Mouse (Mus musculus): ENCODE data around the gene D230025D16Rik.

DNA sequence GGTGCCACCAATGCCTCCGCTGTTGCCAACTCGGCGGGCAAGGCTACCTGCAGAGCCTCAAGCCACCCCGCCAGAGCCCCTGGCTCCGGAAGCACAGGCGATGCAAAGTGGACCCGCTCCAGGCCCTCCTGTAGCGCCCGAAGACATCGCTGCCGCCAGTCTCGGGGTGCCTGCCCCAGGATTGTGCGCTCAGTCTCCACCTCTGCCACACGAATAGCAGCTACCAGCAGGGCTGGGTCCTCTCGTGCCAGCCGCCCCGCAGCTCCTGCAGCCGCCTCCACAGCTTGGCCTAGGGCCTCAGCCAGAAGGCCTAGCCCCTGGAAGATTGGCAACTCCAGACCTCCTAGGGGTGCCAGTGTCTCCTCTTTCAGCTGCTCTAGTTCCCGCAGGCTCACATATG is 68.5 kb downstream of the D230025D16Rik start:
- TF ChIP-seq POLR2A (IDR thresholded peaks at IDR 0.05; ENCODE audit: control insufficient read depth, extremely low read depth, insufficient read depth, low read length, poor library complexity) (no peak), CTCF (IDR thresholded peaks at IDR 0.05; ENCODE audit: borderline replicate concordance, control insufficient read depth, extremely low read depth, insufficient read depth, low read length, poor library complexity) (no peak)
